Mouse (Mus musculus): ENCODE results near the gene Madd. TPM values are rescaled to one million over a fixed set of nuclear protein-coding genes. Genes with fewer than 3 reads are reported as not detected.

Madd gene
- total and polyA plus RNA-seq, 2 experiments from 2014 or later = 2.4 to 4.3 TPM

GRCm38 (mm10) chr2:91182405-91183147, 1.1 kb downstream of the Madd start:
- H3K9me3 ChIP-seq (replicated peaks; ENCODE audit: control insufficient read depth, low read length) = no peaks in the 10 kb centered on the region
- H3K4me1 ChIP-seq (ENCODE audit: control insufficient read depth, insufficient read depth) = no peaks in the 10 kb centered on the region
- H3K9ac ChIP-seq (replicated peaks; ENCODE audit: low read depth, low read length) = peak overlapping the region; percentile 53
- H3K27me3 ChIP-seq (ENCODE audit: control insufficient read depth, insufficient read depth, low read length) = no peaks in the 10 kb centered on the region; the same call in 1 of the 2 replicates
- under 1% methylated on average over 69 of the region's 81 CpGs for WGBS
- peak overlapping the region; percentile 23; the same call in 1 of the 2 replicates for H3K27ac ChIP-seq (ENCODE audit: low read depth)
- peak overlapping the region; percentile 72 for H3K4me3 ChIP-seq (ENCODE audit: low read depth, low read length)
- TF ChIP-seq EP300 (IDR thresholded peaks at IDR 0.05; ENCODE audit: low read depth) = no peak
- no peak for TF ChIP-seq CTCF (IDR thresholded peaks at IDR 0.05; ENCODE audit: low read depth)
- ATAC-seq (ENCODE audit: insufficient read depth, low read depth) (peak; percentile 83), DNase-seq (ENCODE audit: low spot score) (peak; percentile 34)
- H3K36me3 ChIP-seq (replicated peaks; ENCODE audit: control insufficient read depth, insufficient read depth, low read length) = 0 out of 2 replicates have a peak, but pooled peaks cover 3% of the 10 kb centered on the region
- H3K4me2 ChIP-seq (ENCODE audit: low read depth, low read length) = peak overlapping the region; percentile 96

GRCm38 (mm10) chr2:91182016-91182404, 1.6 kb downstream of the Madd start:
- TF ChIP-seq CTCF (IDR thresholded peaks at IDR 0.05; ENCODE audit: low read depth) (no peak), EP300 (IDR thresholded peaks at IDR 0.05; ENCODE audit: low read depth) (no peak)
- Histone ChIP-seq H3K27ac (ENCODE audit: low read depth) (no peak overlapping the region), H3K4me1 (ENCODE audit: control insufficient read depth, insufficient read depth) (no peaks in the 10 kb centered on the region), H3K27me3 (ENCODE audit: control insufficient read depth, insufficient read depth, low read length) (no peaks in the 10 kb centered on the region; the same call in 1 of the 2 replicates), H3K9me3 (replicated peaks; ENCODE audit: control insufficient read depth, low read length) (no peaks in the 10 kb centered on the region), H3K4me3 (ENCODE audit: low read depth, low read length) (peak overlapping the region; percentile 72), H3K36me3 (replicated peaks; ENCODE audit: control insufficient read depth, insufficient read depth, low read length) (0 out of 2 replicates have a peak, but pooled peaks cover 5% of the 10 kb centered on the region), H3K9ac (replicated peaks; ENCODE audit: low read depth, low read length) (no peak overlapping the region; the same call in 1 of the 2 replicates), H3K4me2 (ENCODE audit: low read depth, low read length) (peak overlapping the region; percentile 96)
- no peak for ATAC-seq (ENCODE audit: insufficient read depth, low read depth)
- no peak for DNase-seq (ENCODE audit: low spot score)
- 13% methylated on average over 8 of the region's 8 CpGs for WGBS

- no peak for ATAC-seq (ENCODE audit: insufficient read depth, low read depth)
- no peak for DNase-seq (ENCODE audit: low spot score)
- Histone ChIP-seq H3K4me3 (ENCODE audit: low read depth, low read length) (no peak overlapping the region), H3K27me3 (ENCODE audit: control insufficient read depth, insufficient read depth, low read length) (no peaks in the 10 kb centered on the region; the same call in 1 of the 2 replicates), H3K9ac (replicated peaks; ENCODE audit: low read depth, low read length) (no peak overlapping the region), H3K4me2 (ENCODE audit: low read depth, low read length) (no peak overlapping the region), H3K36me3 (replicated peaks; ENCODE audit: control insufficient read depth, insufficient read depth, low read length) (0 out of 2 replicates have a peak, but pooled peaks cover 14% of the 10 kb centered on the region), H3K4me1 (ENCODE audit: control insufficient read depth, insufficient read depth) (no peaks in the 10 kb centered on the region), H3K27ac (ENCODE audit: low read depth) (no peak overlapping the region), H3K9me3 (replicated peaks; ENCODE audit: control insufficient read depth, low read length) (no peaks in the 10 kb centered on the region)
- TF ChIP-seq CTCF (IDR thresholded peaks at IDR 0.05; ENCODE audit: low read depth) = no peak
- TF ChIP-seq EP300 (IDR thresholded peaks at IDR 0.05; ENCODE audit: low read depth) = no peak
- WGBS = 46% methylated on average over 5 of the region's 5 CpGs
Measured at GRCm38 (mm10) chr2:91180706-91181105, 2.9 kb downstream of the Madd start.

GRCm38 (mm10) chr2:91179825-91180224, 3.8 kb downstream of the Madd start:
- H3K4me3 ChIP-seq (ENCODE audit: low read depth, low read length) = no peak overlapping the region
- TF ChIP-seq EP300 (IDR thresholded peaks at IDR 0.05; ENCODE audit: low read depth) (no peak), CTCF (IDR thresholded peaks at IDR 0.05; ENCODE audit: low read depth) (no peak)
- H3K27ac ChIP-seq (ENCODE audit: low read depth) = no peak overlapping the region
- no peak overlapping the region for H3K4me2 ChIP-seq (ENCODE audit: low read depth, low read length)
- no peaks in the 10 kb centered on the region for H3K4me1 ChIP-seq (ENCODE audit: control insufficient read depth, insufficient read depth)
- WGBS = 36% methylated on average over 4 of the region's 4 CpGs
- no peak overlapping the region for H3K9ac ChIP-seq (replicated peaks; ENCODE audit: low read depth, low read length)
- no peaks in the 10 kb centered on the region; the same call in 1 of the 2 replicates for H3K27me3 ChIP-seq (ENCODE audit: control insufficient read depth, insufficient read depth, low read length)
- no peaks in the 10 kb centered on the region for H3K9me3 ChIP-seq (replicated peaks; ENCODE audit: control insufficient read depth, low read length)
- no peak for ATAC-seq (ENCODE audit: insufficient read depth, low read depth)
- DNase-seq (ENCODE audit: low spot score) = no peak
- H3K36me3 ChIP-seq (replicated peaks; ENCODE audit: control insufficient read depth, insufficient read depth, low read length) = 0 out of 2 replicates have a peak, but pooled peaks cover 17% of the 10 kb centered on the region

GRCm38 (mm10) chr2:91176234-91176633, 7.4 kb downstream of the Madd start:
- Histone ChIP-seq H3K27me3 (ENCODE audit: control insufficient read depth, insufficient read depth, low read length) (no peaks in the 10 kb centered on the region), H3K4me1 (ENCODE audit: control insufficient read depth, insufficient read depth) (no peaks in the 10 kb centered on the region), H3K4me2 (ENCODE audit: low read depth, low read length) (no peak overlapping the region), H3K27ac (ENCODE audit: low read depth) (no peak overlapping the region), H3K36me3 (replicated peaks; ENCODE audit: control insufficient read depth, insufficient read depth, low read length) (peaks cover 17% of the 10 kb centered on the region; the same call in 1 of the 2 replicates), H3K9me3 (replicated peaks; ENCODE audit: control insufficient read depth, low read length) (no peaks in the 10 kb centered on the region), H3K4me3 (ENCODE audit: low read depth, low read length) (no peak overlapping the region), H3K9ac (replicated peaks; ENCODE audit: low read depth, low read length) (no peak overlapping the region)
- ATAC-seq (ENCODE audit: insufficient read depth, low read depth) = no peak
- TF ChIP-seq CTCF (IDR thresholded peaks at IDR 0.05; ENCODE audit: low read depth) = no peak
- no peak for TF ChIP-seq EP300 (IDR thresholded peaks at IDR 0.05; ENCODE audit: low read depth)
- WGBS = 40% methylated on average over 6 of the region's 6 CpGs
- DNase-seq (ENCODE audit: low spot score) = no peak

All from heart, postnatal 0 days (tissue).